Mouse (Mus musculus) cerebellum, adult 11 months (tissue): ENCODE data around the gene Olfr223.
"Not testable (repeated sequence)": the region's sequence is repeated elsewhere in the genome, so short reads cannot be mapped to it uniquely, and the experiment has no call there.

ENCODE experiments used
- DNase-seq: peaks from one replicate; pipeline ENCODE4 v3.0.0; 2022

Olfr223 gene

GRCm38 (mm10) chr11:59596091-59596490 lies 3.0 kb upstream of the Olfr223 start:
- no peak for DNase-seq

GRCm38 (mm10) chr11:59589496-59589895 lies 3.6 kb downstream of the Olfr223 start:
- DNase-seq: no peak

GRCm38 (mm10) chr11:59584539-59584938 lies 8.6 kb downstream of the Olfr223 start:
- no peak for DNase-seq

GRCm38 (mm10) chr11:59576135-59576534 lies 17.0 kb downstream of the Olfr223 start, which contains the start of gene Olfr222:
TSS of gene Olfr222 (minus strand) at chr11:59576235.
- not testable (repeated sequence) for DNase-seq

GRCm38 (mm10) chr11:59575726-59576125 lies 17.4 kb downstream of the Olfr223 start:
- no peak for DNase-seq

GRCm38 (mm10) chr11:59569306-59569705 lies 23.8 kb downstream of the Olfr223 start:
- peak; percentile 12 for DNase-seq

GRCm38 (mm10) chr11:59562837-59563236 lies 30.3 kb downstream of the Olfr223 start:
- no peak for DNase-seq

- no peak for DNase-seq
Measured at GRCm38 (mm10) chr11:59562336-59562735, 30.8 kb downstream of the Olfr223 start.

GRCm38 (mm10) chr11:59560906-59561305 lies 32.2 kb downstream of the Olfr223 start:
- DNase-seq: no peak

- DNase-seq: no peak
Measured at GRCm38 (mm10) chr11:59554535-59554934, 38.6 kb downstream of the Olfr223 start.

GRCm38 (mm10) chr11:59554127-59554526 lies 39.0 kb downstream of the Olfr223 start:
- DNase-seq: no peak

GRCm38 (mm10) chr11:59544005-59544404 lies 49.1 kb downstream of the Olfr223 start:
- DNase-seq: no peak

- DNase-seq: no peak
Measured at GRCm38 (mm10) chr11:59543376-59543775, 49.7 kb downstream of the Olfr223 start.

- no peak for DNase-seq
Measured at GRCm38 (mm10) chr11:59542442-59542841, 50.6 kb downstream of the Olfr223 start.

GRCm38 (mm10) chr11:59541324-59541723 lies 51.8 kb downstream of the Olfr223 start, which contains the start of gene Nlrp3:
TSS of gene Nlrp3 (plus strand) at chr11:59541568.
- no peak for DNase-seq

- DNase-seq: no peak
Measured at GRCm38 (mm10) chr11:59540123-59540522, 53.0 kb downstream of the Olfr223 start.
